Mouse (Mus musculus) lung, adult 2 months (tissue): Measurements from ENCODE around the gene Slc1a3.

Experiments
- CTCF ChIP-seq: fragments of 200-500 bp; IDR thresholded peaks from 2 replicates; pipeline ENCODE4 v1.5.1; 2011; ENCODE audit warnings: mild to moderate bottlenecking, low read length, control low read depth; ENCODE audit not compliant: insufficient read depth
- POLR2A ChIP-seq: fragments of 200-500 bp; IDR thresholded peaks from 2 replicates; pipeline ENCODE4 v1.6.1; 2011; ENCODE audit warnings: low read depth, mild to moderate bottlenecking, control low read depth, low read length, borderline replicate concordance; ENCODE audit errors: extremely low read depth

GRCm38 (mm10) chr15:8676959-8677358 is 33.6 kb downstream of the Slc1a3 start:
- TF ChIP-seq POLR2A (no peak), CTCF (no peak)
